Mouse (Mus musculus) limb, embryonic 14.5 days (tissue): ENCODE measurements around the gene Nme3. TPM values are rescaled to one million over a fixed set of nuclear protein-coding genes. Genes with fewer than 3 reads are reported as not detected.

Source experiments
- ATAC-seq: fragments of 200-750 bp; cut with Nextera tagmentation; 2 replicates; pipeline ENCODE4 v1.8.0; 2017; ENCODE audit warnings: low read depth, moderate number of reproducible peaks, moderate TSS enrichment; ENCODE audit not compliant: low FRiP score
- DNase-seq: peaks from one replicate; pipeline ENCODE4 v3.0.0-alpha.2; 2015; ENCODE audit warnings: low spot score
- H3K27ac ChIP-seq: fragments of 300-500 bp; sonication (generic); replicated peaks from 2 replicates; pipeline ENCODE4 v1.5.1; 2014; ENCODE audit warnings: low read depth, mild to moderate bottlenecking, low read length, moderate library complexity, mixed read lengths
- H3K27me3 ChIP-seq: fragments of 300-500 bp; sonication (generic); 2 replicates; pipeline ENCODE4 v1.6.1; 2014; ENCODE audit warnings: low read length, mixed read lengths; ENCODE audit not compliant: control insufficient read depth, insufficient read depth
- H3K36me3 ChIP-seq: fragments of 300-500 bp; sonication (generic); 2 replicates; pipeline ENCODE4 v1.6.1; 2014; ENCODE audit warnings: mild to moderate bottlenecking, low read length, moderate library complexity, mixed read lengths; ENCODE audit not compliant: control insufficient read depth, insufficient read depth
- H3K4me1 ChIP-seq: fragments of 300-500 bp; sonication (generic); 2 replicates; pipeline ENCODE4 v1.6.1; 2014; ENCODE audit warnings: antibody characterized with exemption, low read length, mixed read lengths; ENCODE audit not compliant: control insufficient read depth, insufficient read depth
- H3K4me2 ChIP-seq: fragments of 300-500 bp; sonication (generic); replicated peaks from 2 replicates; pipeline ENCODE4 v1.6.1; 2014; ENCODE audit warnings: low read depth, mild to moderate bottlenecking, low read length, moderate library complexity; ENCODE audit not compliant: severe bottlenecking
- H3K4me3 ChIP-seq: fragments of 300-500 bp; sonication (generic); replicated peaks from 2 replicates; pipeline ENCODE4 v1.5.1; 2014; ENCODE audit warnings: low read length
- H3K9ac ChIP-seq: fragments of 300-500 bp; sonication (generic); 2 replicates; pipeline ENCODE4 v1.6.1; 2014; ENCODE audit warnings: mild to moderate bottlenecking, low read depth, low read length, moderate library complexity; ENCODE audit not compliant: severe bottlenecking
- H3K9me3 ChIP-seq: fragments of 300-500 bp; sonication (generic); 2 replicates; pipeline ENCODE4 v1.6.1; 2016; ENCODE audit warnings: low read length; ENCODE audit not compliant: control insufficient read depth
- POLR2A ChIP-seq: fragments of 200-500 bp; IDR thresholded peaks from 2 replicates; pipeline ENCODE4 v1.8.0; 2012; ENCODE audit warnings: inconsistent platforms, mild to moderate bottlenecking, moderate library complexity, borderline replicate concordance; ENCODE audit not compliant: insufficient read depth, insufficient read length; ENCODE audit errors: extremely low read depth
- WGBS: fragments of 180-500 bp; shearing (Covaris S2); extraction: QIAGEN DNeasy Blood & Tissue Kit; methylation state at CpG from one replicate; pipeline ENCODE4 v1.1.7; 2014; 5-methylcytosine and 5-hydroxymethylcytosine counted together
- polyA plus RNA-seq, 2 experiments: library from polyadenylated mRNA; depleted of rRNA in 1 of 2; stranded (reverse) in 1 of 2; unstranded in 1 of 2; fragments of >200 nt; fragmentation: Nextera tagmentation in 1 of 2; extraction: Ambion mirVana in 1 of 2; gene quantifications; 2 replicates each; pipeline versions ENCODE4 v1.2.1 to v1.2.3; 2012 to 2014

Gene Nme3
- polyA plus RNA-seq, 2 experiments, result 36.5 to 47.6 TPM

DNA sequence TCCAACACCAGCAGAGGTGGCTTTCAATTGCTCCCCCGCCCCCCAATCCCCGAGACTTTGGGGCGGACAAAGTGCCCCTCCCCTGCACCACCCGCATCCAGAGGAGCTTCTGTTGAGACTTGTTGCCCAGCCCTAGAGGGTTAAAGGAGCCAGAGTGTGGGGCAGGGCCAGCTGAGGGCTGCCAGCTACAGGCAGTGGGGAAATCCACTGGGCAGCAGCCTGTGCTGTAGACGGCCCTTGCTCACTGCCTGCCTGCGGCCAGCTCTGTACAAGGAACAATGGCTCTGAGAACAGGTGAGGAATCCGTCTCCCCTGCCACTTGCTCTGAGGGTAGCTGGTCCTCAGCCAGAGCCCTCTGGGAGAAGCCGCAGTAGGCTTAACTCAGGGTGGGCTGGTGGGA lies 17.8 kb upstream of the Nme3 start:
- no peak for TF ChIP-seq POLR2A
- no peak overlapping the region for H3K27ac ChIP-seq
- no peak overlapping the region for H3K4me2 ChIP-seq
- 69% methylated on average over 8 of the region's 8 CpGs for WGBS
- H3K4me1 ChIP-seq, result no peaks in the 10 kb centered on the region
- no peak overlapping the region for H3K4me3 ChIP-seq
- no peaks in the 10 kb centered on the region for H3K9me3 ChIP-seq
- H3K9ac ChIP-seq, result 0 out of 2 replicates have a peak overlapping the region, but pooled peaks have one; percentile 16
- ATAC-seq (no peak), DNase-seq (no peak)
- H3K36me3 ChIP-seq, result peaks cover 11% of the 10 kb centered on the region
- H3K27me3 ChIP-seq, result no peaks in the 10 kb centered on the region

DNA sequence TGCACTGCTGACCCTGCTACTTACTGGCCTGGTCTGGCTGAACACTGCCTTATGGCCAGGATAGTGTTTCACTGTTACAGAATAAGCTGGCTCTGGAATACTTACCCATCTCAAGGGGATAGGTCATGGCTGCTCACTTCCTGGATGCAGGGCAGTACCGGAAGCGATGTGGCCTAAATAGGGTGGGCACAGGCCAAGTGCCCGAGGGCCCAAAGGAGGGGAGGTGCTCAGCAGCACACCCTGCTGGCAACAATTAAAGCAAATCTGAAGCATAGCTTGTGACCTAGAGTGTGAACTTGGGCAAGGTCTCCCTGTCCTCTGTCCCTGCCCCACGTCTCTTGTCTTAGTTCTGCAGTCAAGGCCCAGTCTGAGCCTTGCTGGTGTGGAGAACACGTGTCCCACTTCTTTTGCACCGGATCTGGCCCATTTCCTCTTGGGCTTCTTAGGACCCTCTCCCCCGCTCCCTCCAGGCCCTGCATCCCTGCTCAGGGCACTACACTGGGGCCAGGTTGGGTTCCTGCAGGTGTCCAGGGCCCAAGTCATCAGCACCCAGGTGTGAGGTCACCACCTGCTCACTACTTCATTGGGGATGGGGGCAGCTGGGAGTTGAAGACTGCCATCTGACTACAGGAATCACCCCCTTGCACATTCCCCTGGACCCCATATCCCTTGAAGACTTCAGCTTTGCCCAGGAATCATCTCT lies 14.4 kb upstream of the Nme3 start:
- H3K4me1 ChIP-seq, result peaks cover 5% of the 10 kb centered on the region; the same call in 1 of the 2 replicates
- no peak for DNase-seq

DNA sequence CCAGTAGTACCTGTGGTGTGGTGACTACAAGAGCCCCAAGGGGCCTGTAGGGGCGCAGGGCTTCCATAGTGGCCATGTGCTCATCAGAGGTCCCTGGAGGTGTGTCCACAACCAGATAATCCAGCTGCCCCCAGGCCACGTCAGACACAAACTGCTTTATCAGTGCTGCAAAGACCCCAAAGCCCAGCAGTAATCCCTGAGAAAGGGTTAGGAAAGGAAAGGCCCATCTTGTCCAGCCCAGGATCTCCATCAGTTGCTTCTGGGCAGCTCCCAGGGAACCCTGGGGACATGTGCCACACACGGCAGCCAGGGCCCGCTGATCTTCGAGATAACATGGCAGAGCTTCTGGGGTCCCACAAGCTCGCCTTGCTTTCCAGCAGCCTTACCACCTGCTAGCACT lies 11.9 kb upstream of the Nme3 start:
- H3K9ac ChIP-seq, result no peak overlapping the region

More for the DNA sequence above, 14.4 kb upstream of the Nme3 start:
- Histone ChIP-seq H3K36me3 (peaks cover 14% of the 10 kb centered on the region), H3K4me2 (no peak overlapping the region), H3K4me3 (no peak overlapping the region), H3K9me3 (no peaks in the 10 kb centered on the region), H3K27me3 (no peaks in the 10 kb centered on the region), H3K9ac (no peak overlapping the region), H3K27ac (no peak overlapping the region)
- WGBS, result 42% methylated on average over 7 of the region's 7 CpGs
- ATAC-seq, result no peak
- TF ChIP-seq POLR2A, result no peak

DNA sequence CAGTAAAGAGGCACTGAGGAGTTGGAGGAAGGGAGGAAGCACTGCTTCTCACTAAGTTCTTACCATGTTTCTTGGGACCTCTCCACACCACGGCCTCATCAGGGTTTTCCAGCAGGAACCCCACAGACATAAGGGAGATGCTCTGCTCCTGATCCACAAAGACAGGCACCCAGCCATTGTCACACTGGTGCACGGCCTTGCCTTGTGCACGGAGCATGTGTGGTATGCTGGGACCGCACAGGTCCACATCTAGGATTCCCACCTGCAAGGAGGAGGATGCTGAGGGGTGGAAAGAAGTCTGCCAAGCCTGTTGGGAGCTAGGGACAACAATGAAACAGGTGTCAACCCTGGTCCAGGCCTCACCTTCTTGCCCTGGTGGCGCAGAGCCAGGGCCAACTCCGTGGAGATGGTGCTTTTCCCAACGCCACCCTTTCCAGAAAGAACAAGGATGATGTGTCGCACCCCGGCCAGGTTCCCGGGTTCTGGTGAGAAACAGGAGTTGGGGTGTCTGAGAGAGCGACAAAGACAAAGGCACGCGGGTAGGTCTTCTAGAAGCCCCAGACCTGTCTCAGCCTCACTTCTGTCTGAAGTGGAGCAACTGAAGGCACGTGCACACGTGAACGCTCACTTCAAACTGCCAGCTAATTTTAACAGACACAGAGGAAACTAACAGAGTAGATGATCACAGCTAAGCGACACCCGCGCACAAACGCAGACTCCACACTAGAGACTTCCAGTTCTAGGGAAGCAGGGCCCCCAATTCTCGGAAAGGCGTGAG lies 10.8 kb upstream of the Nme3 start:
- Histone ChIP-seq H3K4me3 (peak overlapping the region; percentile 78), H3K27ac (no peak overlapping the region; the same call in 1 of the 2 replicates), H3K4me2 (peak overlapping the region; percentile 90), H3K9me3 (no peaks in the 10 kb centered on the region), H3K9ac (peak overlapping the region; percentile 66), H3K36me3 (peaks cover 28% of the 10 kb centered on the region), H3K4me1 (peaks cover 15% of the 10 kb centered on the region), H3K27me3 (no peaks in the 10 kb centered on the region)
- no peak for TF ChIP-seq POLR2A
- 23% methylated on average over 22 of the region's 22 CpGs for WGBS
- ATAC-seq (no peak), DNase-seq (no peak)

More for the DNA sequence above, 11.9 kb upstream of the Nme3 start:
- Histone ChIP-seq H3K27ac (no peak overlapping the region), H3K4me3 (no peak overlapping the region), H3K9me3 (no peaks in the 10 kb centered on the region), H3K27me3 (no peaks in the 10 kb centered on the region), H3K36me3 (peaks cover 17% of the 10 kb centered on the region), H3K4me2 (no peak overlapping the region), H3K4me1 (peaks cover 15% of the 10 kb centered on the region)
- DNase-seq (no peak), ATAC-seq (no peak)
- no peak for TF ChIP-seq POLR2A
- 87% methylated on average over 6 of the region's 6 CpGs for WGBS

DNA sequence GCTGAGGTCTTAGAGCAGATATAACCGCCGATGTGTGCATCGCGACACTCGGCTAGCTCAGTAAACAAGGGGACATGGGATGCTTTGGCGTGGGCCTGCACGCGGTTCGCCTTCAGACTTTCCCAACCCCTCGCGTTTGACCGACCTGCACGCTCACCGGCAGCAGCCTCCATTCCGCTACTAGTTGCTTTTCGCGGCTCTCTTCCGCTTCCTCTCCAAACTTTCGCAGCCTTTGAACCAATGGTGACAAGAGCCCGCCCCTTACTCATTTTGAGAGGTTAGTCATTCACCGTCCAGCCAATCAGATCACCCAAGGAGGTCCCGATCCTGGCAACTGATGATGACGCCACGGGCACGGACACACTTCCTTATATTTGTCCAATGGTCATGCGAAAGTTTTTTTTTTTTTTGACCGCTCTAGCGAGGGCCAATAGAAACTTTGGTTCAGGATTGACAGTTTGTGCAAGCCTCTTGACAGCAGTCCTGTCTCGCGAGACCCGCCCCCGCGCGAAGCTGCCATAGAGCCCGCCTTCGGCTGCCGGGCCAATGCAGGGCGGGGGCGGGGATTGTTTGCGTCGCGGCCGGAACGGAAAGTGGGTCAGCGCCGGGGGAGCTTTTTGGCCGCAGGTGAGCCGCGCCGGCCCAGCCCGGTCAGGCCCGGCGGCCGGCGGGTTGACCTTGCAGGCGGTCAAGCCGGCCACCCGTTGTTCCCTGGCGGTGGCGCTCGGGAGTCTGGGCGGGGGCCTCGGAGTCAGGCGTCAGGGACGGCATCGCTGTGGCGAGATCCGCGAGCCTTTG lies 10.0 kb upstream of the Nme3 start, which contains the start of the genes Nubp2 and Spsb3:
Nubp2 (minus strand) TSS at position 216 of the 798 bp plus-strand sequence.
Spsb3 (plus strand) TSS at position 510 of the 798 bp plus-strand sequence.
- Histone ChIP-seq H3K9me3 (no peaks in the 10 kb centered on the region), H3K9ac (peak within 1 kb of the TSS; percentile 80), H3K4me1 (peaks cover 15% of the 10 kb centered on the region), H3K36me3 (peaks cover 35% of the 10 kb centered on the region), H3K27ac (no peak within 1 kb of the TSS; the same call in 1 of the 2 replicates), H3K27me3 (no peaks in the 10 kb centered on the region), H3K4me2 (peak within 1 kb of the TSS; percentile 90), H3K4me3 (peak within 1 kb of the TSS; percentile 86)
- ATAC-seq (peak; percentile 96), DNase-seq (peak; percentile 100)
- TF ChIP-seq POLR2A, result no peak
- WGBS, result under 1% methylated on average over 58 of the region's 69 CpGs
